Mouse (Mus musculus): ENCODE measurements around the gene Socs7.

Gene Socs7

GRCm38 (mm10) chr11:97343619-97344018, 18.7 kb upstream of the Socs7 start:
- peak; percentile 61 to 64 for DNase-seq

GRCm38 (mm10) chr11:97345446-97345845, 16.9 kb upstream of the Socs7 start:
- DNase-seq, result no peak

- DNase-seq, result no peak
Observed at GRCm38 (mm10) chr11:97346383-97346782, 16.0 kb upstream of the Socs7 start.

GRCm38 (mm10) chr11:97347291-97347690, 15.1 kb upstream of the Socs7 start:
- no peak for DNase-seq

GRCm38 (mm10) chr11:97350035-97350434, 12.3 kb upstream of the Socs7 start:
- DNase-seq, result no peak

- DNase-seq, result no peak
Observed at GRCm38 (mm10) chr11:97352027-97352684, 10.2 kb upstream of the Socs7 start, which contains the start of gene Gpr179. Gene Gpr179 (minus strand): TSS chr11:97352077.

GRCm38 (mm10) chr11:97352935-97353597, 9.3 kb upstream of the Socs7 start:
- DNase-seq, result no peak

GRCm38 (mm10) chr11:97354646-97355045, 7.7 kb upstream of the Socs7 start:
- no peak for DNase-seq

GRCm38 (mm10) chr11:97355247-97355646, 7.1 kb upstream of the Socs7 start:
- DNase-seq, result no peak

GRCm38 (mm10) chr11:97357663-97358062, 4.7 kb upstream of the Socs7 start:
- DNase-seq, result peak; percentile 83

- DNase-seq, result no peak
Observed at GRCm38 (mm10) chr11:97362649-97362942, 245 bp downstream of the Socs7 start.

- peak; percentile 43 to 44 for DNase-seq
Observed at GRCm38 (mm10) chr11:97362943-97363643, 742 bp downstream of the Socs7 start.

GRCm38 (mm10) chr11:97363644-97363995, 1.3 kb downstream of the Socs7 start:
- no peak for DNase-seq

- no peak for DNase-seq
Observed at GRCm38 (mm10) chr11:97365556-97365955, 3.2 kb downstream of the Socs7 start.

- DNase-seq, result no peak
Observed at GRCm38 (mm10) chr11:97368501-97368900, 6.2 kb downstream of the Socs7 start.

GRCm38 (mm10) chr11:97370329-97371091, 8.2 kb downstream of the Socs7 start:
- DNase-seq, result no peak

- no peak for DNase-seq
Observed at GRCm38 (mm10) chr11:97372159-97372864, 10.0 kb downstream of the Socs7 start.

GRCm38 (mm10) chr11:97373402-97373801, 11.1 kb downstream of the Socs7 start:
- DNase-seq, result no peak

GRCm38 (mm10) chr11:97380036-97380435, 17.7 kb downstream of the Socs7 start:
- no peak for DNase-seq

- no peak for DNase-seq
Observed at GRCm38 (mm10) chr11:97383017-97383416, 20.7 kb downstream of the Socs7 start.

GRCm38 (mm10) chr11:97383764-97384163, 21.4 kb downstream of the Socs7 start:
- DNase-seq, result no peak

- DNase-seq, result no peak
Observed at GRCm38 (mm10) chr11:97387811-97388210, 25.5 kb downstream of the Socs7 start.

GRCm38 (mm10) chr11:97389127-97389526, 26.8 kb downstream of the Socs7 start:
- no peak for DNase-seq
